Mouse (Mus musculus) ES-E14 (cell line): ENCODE data around the gene Cfap74. TPM values are rescaled to one million over a fixed set of nuclear protein-coding genes. Genes with fewer than 3 reads are reported as not detected.

Source experiments
- DNase-seq: peaks from one replicate; pipeline ENCODE4 v3.0.0-alpha.2; 2013; ENCODE audit warnings: low read depth, low spot score
- H3K27ac ChIP-seq: 2 replicates; pipeline ENCODE4 v1.5.1; 2012; ENCODE audit warnings: low read depth, mild to moderate bottlenecking, low read length, moderate library complexity, mixed read lengths; ENCODE audit not compliant: poor library complexity, insufficient read depth, severe bottlenecking
- H3K36me3 ChIP-seq: 2 replicates; pipeline ENCODE4 v1.6.1; 2012; ENCODE audit warnings: mild to moderate bottlenecking, low read length, moderate library complexity, mixed read lengths; ENCODE audit not compliant: control insufficient read depth, poor library complexity, insufficient read depth, severe bottlenecking
- H3K4me1 ChIP-seq, 2 experiments: fragments of 150-350 bp in 1 of 2; sonication (generic) in 1 of 2; 2 replicates each; pipeline ENCODE4 v1.6.1; 2012; ENCODE audit warnings: low read length in 2 of 2, mild to moderate bottlenecking in 1 of 2, mixed read lengths in 1 of 2; ENCODE audit not compliant: control insufficient read depth in 2 of 2, insufficient read depth in 2 of 2, poor library complexity in 1 of 2
- H3K4me3 ChIP-seq, 2 experiments: fragments of 150-350 bp in 1 of 2; sonication (generic) in 1 of 2; 2 replicates each; pipeline ENCODE4 v1.5.1; 2012; ENCODE audit warnings: low read length in 2 of 2, low read depth in 1 of 2, mild to moderate bottlenecking in 1 of 2, mixed read lengths in 1 of 2; ENCODE audit not compliant: insufficient read depth in 1 of 2, poor library complexity in 1 of 2, severe bottlenecking in 1 of 2
- H3K9ac ChIP-seq: 2 replicates; pipeline ENCODE4 v1.6.1; 2012; ENCODE audit warnings: low read depth, mild to moderate bottlenecking, low read length, mixed read lengths; ENCODE audit not compliant: poor library complexity, insufficient read depth, severe bottlenecking
- H3K9me3 ChIP-seq: fragments of 150-350 bp; sonication (generic); 2 replicates; pipeline ENCODE4 v1.6.1; 2012; ENCODE audit warnings: low read depth, mild to moderate bottlenecking, low read length; ENCODE audit not compliant: control insufficient read depth, insufficient read depth
- CHD2 ChIP-seq: IDR thresholded peaks from 2 replicates; pipeline ENCODE4 v1.6.1; 2014; ENCODE audit warnings: mild to moderate bottlenecking, low read depth, low read length, inconsistent platforms
- HCFC1 ChIP-seq: IDR thresholded peaks from 2 replicates; pipeline ENCODE4 v1.6.1; 2012; ENCODE audit warnings: low read length, inconsistent platforms, borderline replicate concordance; ENCODE audit not compliant: insufficient read depth
- MAFK ChIP-seq: IDR thresholded peaks from 2 replicates; pipeline ENCODE4 v1.6.1; 2014; ENCODE audit warnings: mild to moderate bottlenecking, low read depth, low read length, inconsistent platforms; ENCODE audit not compliant: insufficient read depth
- ZC3H11A ChIP-seq: IDR thresholded peaks from 2 replicates; pipeline ENCODE4 v1.6.1; 2012; ENCODE audit warnings: low read depth, mild to moderate bottlenecking, inconsistent platforms, low read length, borderline replicate concordance
- ZNF384 ChIP-seq: IDR thresholded peaks from 2 replicates; pipeline ENCODE4 v1.6.1; 2012; ENCODE audit warnings: low read depth, low read length, inconsistent platforms
- in situ Hi-C, 2 experiments: fragments of 600-800 bp; cut with MboI; formaldehyde crosslinking; loops; one replicate each; pipeline ENCODE4 v1.15.1; 2025; ENCODE audit warnings: low sequenced_read_pairs in 2 of 2, inconsistent platforms in 1 of 2; ENCODE audit not compliant: unreplicated experiment in 2 of 2
- total RNA-seq: library from RNA; depleted of rRNA; stranded (reverse); fragments of 300-350 nt; gene quantifications from 2 replicates; pipeline ENCODE4 v1.2.3, GENCODE M21; 2012

Gene Cfap74
- total RNA-seq, 1 experiment, result 4.8 TPM

DNA sequence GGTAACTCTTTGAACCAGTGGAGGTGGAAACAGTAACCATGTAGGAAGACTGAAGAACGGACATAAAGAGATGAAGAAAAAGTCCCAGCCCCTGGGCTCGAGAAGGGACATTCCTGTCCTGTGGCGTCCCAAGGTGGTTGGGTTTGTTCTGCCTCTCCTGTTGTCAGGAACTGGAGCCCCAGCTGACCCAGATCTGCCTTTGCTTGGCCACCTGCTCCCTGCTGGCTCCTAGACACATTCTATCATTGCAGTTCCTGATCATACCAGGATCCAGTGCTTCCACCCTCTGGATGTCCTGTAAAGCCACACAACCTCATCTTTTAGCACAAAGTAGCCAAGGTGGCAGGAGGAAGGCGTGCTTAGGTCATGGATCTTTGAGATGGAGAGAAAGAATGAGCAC is 25.7 kb upstream of the Cfap74 start:
- H3K9me3 ChIP-seq, result no peaks in the 10 kb centered on the region
- H3K4me1 ChIP-seq, result no peaks in the 10 kb centered on the region; a peak in 1 of 4 replicates
- in situ Hi-C loops, result no loop called here
- no peaks in the 10 kb centered on the region for H3K36me3 ChIP-seq
- TF ChIP-seq CHD2 (no peak), HCFC1 (no peak), ZNF384 (no peak), MAFK (no peak)
- no peak for DNase-seq
- H3K27ac ChIP-seq, result no peak overlapping the region
- H3K9ac ChIP-seq, result no peak overlapping the region
- no peak overlapping the region for H3K4me3 ChIP-seq

- H3K9me3 ChIP-seq, result no peaks in the 10 kb centered on the region
- no peaks in the 10 kb centered on the region for H3K36me3 ChIP-seq
- H3K27ac ChIP-seq, result no peak overlapping the region
- in situ Hi-C loops, result no loop called here
- no peak overlapping the region for H3K4me3 ChIP-seq
- TF ChIP-seq HCFC1, result no peak
- TF ChIP-seq ZC3H11A, result no peak
- TF ChIP-seq CHD2, result no peak
- TF ChIP-seq ZNF384, result no peak
- no peak for TF ChIP-seq MAFK
- no peak overlapping the region for H3K9ac ChIP-seq
- H3K4me1 ChIP-seq, result no peaks in the 10 kb centered on the region
- DNase-seq, result no peak
These were observed 21.8 kb upstream of the Cfap74 start for GRCm38 (mm10) chr4:155387166-155387565.

GRCm38 (mm10) chr4:155395471-155395870 is 13.5 kb upstream of the Cfap74 start:
- in situ Hi-C loops, result no loop called here

GRCm38 (mm10) chr4:155396751-155397150 is 12.2 kb upstream of the Cfap74 start:
- H3K9me3 ChIP-seq, result no peaks in the 10 kb centered on the region
- no peak for DNase-seq
- no peaks in the 10 kb centered on the region for H3K36me3 ChIP-seq
- H3K4me1 ChIP-seq, result peaks cover 0 to 3% of the 10 kb centered on the region in 2 experiments; a peak in 1 of 4 replicates
- in situ Hi-C loops, result no loop called here
- no peak overlapping the region for H3K4me3 ChIP-seq
- H3K27ac ChIP-seq, result no peak overlapping the region
- TF ChIP-seq ZNF384 (no peak), ZC3H11A (no peak), CHD2 (no peak), MAFK (no peak), HCFC1 (no peak)
- no peak overlapping the region for H3K9ac ChIP-seq

More at GRCm38 (mm10) chr4:155395471-155395870, 13.5 kb upstream of the Cfap74 start:
- H3K9me3 ChIP-seq, result no peaks in the 10 kb centered on the region
- no peak overlapping the region for H3K27ac ChIP-seq
- no peaks in the 10 kb centered on the region for H3K36me3 ChIP-seq
- H3K4me3 ChIP-seq, result no peak overlapping the region
- no peak for DNase-seq
- H3K4me1 ChIP-seq, result peaks cover 0 to 3% of the 10 kb centered on the region in 2 experiments; a peak in 1 of 4 replicates
- TF ChIP-seq MAFK, result no peak
- no peak for TF ChIP-seq CHD2
- no peak for TF ChIP-seq HCFC1
- TF ChIP-seq ZC3H11A, result no peak
- no peak for TF ChIP-seq ZNF384
- H3K9ac ChIP-seq, result no peak overlapping the region

- no peaks in the 10 kb centered on the region for H3K9me3 ChIP-seq
- no peak within 1 kb of the TSS for H3K9ac ChIP-seq
- H3K4me3 ChIP-seq, result peak within 1 kb of the TSS; percentile 55 to 68
- H3K36me3 ChIP-seq, result no peaks in the 10 kb centered on the region
- in situ Hi-C loops, result no loop called here
- DNase-seq, result no peak
- TF ChIP-seq ZC3H11A, result no peak
- no peak for TF ChIP-seq MAFK
- no peak for TF ChIP-seq HCFC1
- TF ChIP-seq ZNF384, result no peak
- no peak for TF ChIP-seq CHD2
- peaks cover 0 to 3% of the 10 kb centered on the region in 2 experiments; a peak in 1 of 4 replicates for H3K4me1 ChIP-seq
- H3K27ac ChIP-seq, result no peak within 1 kb of the TSS; the same call in 1 of the 2 replicates
These were observed 11.3 kb upstream of the Cfap74 start, which contains the start of gene Gabrd for GRCm38 (mm10) chr4:155397511-155398221. TSS of gene Gabrd (minus strand) at chr4:155398112.
